Mouse (Mus musculus) spleen, adult 18-20 months (tissue): ENCODE measurements around the gene Prl7a2.

Experiments used
- DNase-seq, 2 experiments: peaks; one replicate each; pipeline ENCODE4 v3.0.0; 2022; ENCODE audit warnings: mixed read lengths in 2 of 2

Gene Prl7a2

GRCm38 (mm10) chr13:27667936-27668335, at the start of gene Prl7a2:
Prl7a2 (minus strand) TSS chr13:27668036.
- DNase-seq = no peak

- DNase-seq = no peak
These were observed 48.8 kb upstream of the Prl7a2 start, which contains the start of gene Prl7d1 for GRCm38 (mm10) chr13:27716636-27717035. Prl7d1 (minus strand) TSS chr13:27716736.

GRCm38 (mm10) chr13:27706521-27706920, 38.7 kb upstream of the Prl7a2 start:
- DNase-seq = no peak

- no peak for DNase-seq
These were observed 7.1 kb downstream of the Prl7a2 start for GRCm38 (mm10) chr13:27660747-27661146.

- DNase-seq = no peak
These were observed 25.4 kb downstream of the Prl7a2 start, which contains the start of gene Prl7a1 for GRCm38 (mm10) chr13:27642393-27642792. Prl7a1 (minus strand) TSS chr13:27642493.

GRCm38 (mm10) chr13:27610482-27610881, 57.4 kb downstream of the Prl7a2 start, which contains the start of gene Prl7b1:
Prl7b1 (minus strand) TSS chr13:27610582.
- DNase-seq = no peak
